Mouse (Mus musculus) heart, adult 2 months (tissue): ENCODE data around the gene Gas1.

Source experiments
- CTCF ChIP-seq: fragments of 200-600 bp; IDR thresholded peaks from 2 replicates; pipeline ENCODE4 v1.8.1; 2022; ENCODE audit warnings: antibody characterized with exemption, mild to moderate bottlenecking, moderate library complexity
- POLR2A ChIP-seq: fragments of 200-500 bp; IDR thresholded peaks from 2 replicates; pipeline ENCODE4 v1.6.1; 2011; ENCODE audit warnings: mild to moderate bottlenecking, low read depth, low read length, control low read depth; ENCODE audit not compliant: insufficient read depth

DNA sequence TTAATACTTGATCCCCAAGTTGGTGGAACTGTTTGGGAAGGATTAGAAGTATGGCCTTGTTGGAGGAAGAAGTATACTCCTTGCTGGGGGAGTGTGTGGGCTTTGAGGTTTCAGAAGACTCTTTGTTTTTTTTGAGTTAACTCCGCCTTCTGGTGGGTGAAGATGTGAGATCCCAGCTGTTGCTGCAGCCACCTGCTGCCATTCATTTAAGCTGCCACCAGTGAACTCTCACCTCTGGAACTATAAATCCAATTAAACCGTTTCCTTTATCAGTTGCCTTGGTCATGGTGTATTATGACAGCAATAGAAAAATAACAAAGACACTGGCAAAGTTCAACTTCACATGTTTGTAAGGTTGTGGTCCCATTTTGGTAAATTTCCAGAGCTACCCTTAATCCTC is 46.6 kb upstream of the Gas1 start:
- TF ChIP-seq CTCF (no peak), POLR2A (no peak)
